Comparison of ENCODE assay signal across 26 mouse cellular contexts in the genomic region with DNA sequence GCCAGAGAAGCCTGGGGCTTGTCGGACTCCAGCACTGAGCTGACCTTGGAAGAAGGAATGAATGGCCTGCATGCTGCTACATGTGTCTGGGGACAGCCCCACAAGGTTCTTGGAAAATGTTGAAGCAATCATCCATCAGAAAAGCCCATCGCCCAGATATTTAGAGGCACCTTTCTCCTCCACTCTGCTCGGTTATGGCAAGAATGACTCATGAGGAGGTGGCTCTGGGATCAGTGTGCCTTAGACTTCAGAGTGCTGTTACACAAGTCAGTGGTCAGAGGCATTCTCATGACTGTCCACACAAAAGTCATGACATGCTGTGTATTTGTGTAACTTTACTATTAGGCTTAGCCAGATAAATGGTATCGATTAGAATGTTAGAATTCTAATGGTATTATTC. TPM values are rescaled to one million over a fixed set of nuclear protein-coding genes. Genes with fewer than 3 reads are reported as not detected.
A peak's percentile ranks its signal among the peaks of the same experiment; 100 is the strongest.
DNase-seq lines count a peak whose midpoint lies in the region; ATAC-seq lines count a peak whose summit lies in the region.
"Had no signal": no experiment of that assay in that cellular context is flagged by ENCODE, and none has a peak within 500 bp of the region (broad histone marks: within the 10 kb centered on the region; RNA-seq: fewer than 3 reads in every experiment).

No protein-coding gene starts in this region.

- DNase-seq in embryonic facial prominence, embryonic 10.5 days (ENCODE audit: low spot score) = no peak
- no peak for DNase-seq in heart, adult 11 months
- DNase-seq in 3T3-L1 (ENCODE audit: low read depth, low spot score) (peak; percentile 53), adipocyte (ENCODE audit: low spot score) (peak; percentile 33)
- DNase-seq in hindbrain, embryonic 11.5 days (ENCODE audit: low spot score) = no peak
- DNase-seq: B cell, adult 2 months; cerebellum, adult 11-12 months; cerebellum, postnatal 14 days; gastrocnemius, postnatal 10 days; kidney, adult 11 months; kidney, postnatal 4 days; lung, adult 18-20 months; lung, postnatal 10 days; thymus, adult 2 months; thymus, postnatal 4 days had no signal

- WGBS in embryonic facial prominence, embryonic 13.5 days = 61% methylated on average over 4 of the region's 4 CpGs
- whole genome bisulfite sequencing in embryonic facial prominence, embryonic 10.5 days = 75% methylated on average over 4 of the region's 4 CpGs
- 53% methylated on average over 4 of the region's 4 CpGs for WGBS in heart, embryonic 14.5 days
- WGBS in hindbrain, embryonic 11.5 days = 78% methylated on average over 4 of the region's 4 CpGs

- H3K4me1 ChIP-seq in embryonic facial prominence, embryonic 13.5 days = peaks cover 12% of the 10 kb centered on the region
- peaks cover 7% of the 10 kb centered on the region for H3K4me1 ChIP-seq in embryonic facial prominence, embryonic 10.5 days
- peaks cover 9 to 12% of the 10 kb centered on the region in 2 experiments for H3K4me1 ChIP-seq in heart, embryonic 14.5 days (ENCODE audit: control insufficient read depth in 2 of 2, insufficient read depth in 2 of 2, low read length in 2 of 2)
- no peaks in the 10 kb centered on the region for H3K4me1 ChIP-seq in hindbrain, embryonic 11.5 days (replicated peaks; ENCODE audit: control insufficient read depth, insufficient read depth, low read length)
- H3K4me1 ChIP-seq: forebrain, embryonic 13.5 days; hindbrain, embryonic 13.5 days; limb, embryonic 13.5 days had no signal

- H3K36me3 ChIP-seq in embryonic facial prominence, embryonic 13.5 days = peaks cover 14% of the 10 kb centered on the region
- H3K36me3 ChIP-seq in embryonic facial prominence, embryonic 10.5 days (replicated peaks) = peaks cover 9% of the 10 kb centered on the region
- H3K36me3 ChIP-seq in heart, embryonic 14.5 days (ENCODE audit: control insufficient read depth, insufficient read depth, low read length) = no peaks in the 10 kb centered on the region
- no peaks in the 10 kb centered on the region for H3K36me3 ChIP-seq in hindbrain, embryonic 11.5 days (ENCODE audit: control insufficient read depth, insufficient read depth, low read length)
- H3K36me3 ChIP-seq: liver, embryonic 12.5 days had no signal

- H3K9ac ChIP-seq in embryonic facial prominence, embryonic 13.5 days = no peak overlapping the region
- peak overlapping the region; percentile 31; the same call in 1 of the 2 replicates for H3K9ac ChIP-seq in heart, embryonic 14.5 days (ENCODE audit: low read length)
- H3K9ac ChIP-seq in hindbrain, embryonic 11.5 days (ENCODE audit: low read depth, low read length) = no peak overlapping the region
- H3K9ac ChIP-seq: forebrain, embryonic 13.5 days; hindbrain, embryonic 13.5 days; limb, embryonic 13.5 days; liver, embryonic 12.5 days had no signal

- no peak overlapping the region for H3K4me2 ChIP-seq in embryonic facial prominence, embryonic 13.5 days
- H3K4me2 ChIP-seq in heart, embryonic 14.5 days (ENCODE audit: low read length) = peak overlapping the region; percentile 21; the same call in 1 of the 2 replicates
- H3K4me2 ChIP-seq in hindbrain, embryonic 11.5 days (replicated peaks; ENCODE audit: low read depth, low read length) = no peak overlapping the region
- H3K4me2 ChIP-seq: forebrain, embryonic 13.5 days; hindbrain, embryonic 13.5 days; limb, embryonic 13.5 days; liver, embryonic 12.5 days; midbrain, embryonic 11.5 days had no signal

- no peaks in the 10 kb centered on the region for H3K27me3 ChIP-seq in embryonic facial prominence, embryonic 13.5 days
- H3K27me3 ChIP-seq in embryonic facial prominence, embryonic 10.5 days (replicated peaks; ENCODE audit: low read depth, poor library complexity, severe bottlenecking) = no peaks in the 10 kb centered on the region
- no peaks in the 10 kb centered on the region for H3K27me3 ChIP-seq in heart, embryonic 14.5 days (ENCODE audit: control insufficient read depth, insufficient read depth, low read length)
- H3K27me3 ChIP-seq in hindbrain, embryonic 11.5 days (ENCODE audit: control insufficient read depth, insufficient read depth, low read length) = no peaks in the 10 kb centered on the region
- H3K27me3 ChIP-seq: forebrain, embryonic 13.5 days; hindbrain, embryonic 13.5 days; limb, embryonic 13.5 days; liver, embryonic 12.5 days had no signal

- no peak overlapping the region for H3K4me3 ChIP-seq in embryonic facial prominence, embryonic 13.5 days
- no peak overlapping the region for H3K4me3 ChIP-seq in embryonic facial prominence, embryonic 10.5 days
- no peak overlapping the region for H3K4me3 ChIP-seq in heart, embryonic 14.5 days (ENCODE audit: control insufficient read depth in 1 of 2, insufficient read depth in 1 of 2, low read depth in 1 of 2, low read length in 2 of 2)
- no peak overlapping the region for H3K4me3 ChIP-seq in hindbrain, embryonic 11.5 days (ENCODE audit: low read depth, low read length)
- H3K4me3 ChIP-seq: forebrain, embryonic 13.5 days; hindbrain, embryonic 13.5 days; limb, embryonic 13.5 days; liver, embryonic 12.5 days had no signal

- H3K9me3 ChIP-seq in embryonic facial prominence, embryonic 13.5 days = no peaks in the 10 kb centered on the region
- no peaks in the 10 kb centered on the region for H3K9me3 ChIP-seq in embryonic facial prominence, embryonic 10.5 days
- no peaks in the 10 kb centered on the region for H3K9me3 ChIP-seq in heart, embryonic 14.5 days (ENCODE audit: control insufficient read depth, low read length)
- no peaks in the 10 kb centered on the region for H3K9me3 ChIP-seq in hindbrain, embryonic 11.5 days (ENCODE audit: control insufficient read depth, low read length)
- H3K9me3 ChIP-seq: forebrain, embryonic 13.5 days; hindbrain, embryonic 13.5 days; limb, embryonic 13.5 days; liver, embryonic 12.5 days had no signal

- peak overlapping the region; percentile 13; the same call in 1 of the 2 replicates for H3K27ac ChIP-seq in embryonic facial prominence, embryonic 13.5 days
- H3K27ac ChIP-seq in embryonic facial prominence, embryonic 10.5 days (replicated peaks) = no peak overlapping the region
- H3K27ac ChIP-seq in heart, embryonic 14.5 days (replicated peaks in 1 of 2; ENCODE audit: control insufficient read depth in 1 of 2, insufficient read depth in 1 of 2, low read depth in 2 of 2, low read length in 2 of 2) = peak overlapping the region; percentile 26 to 67
- H3K27ac ChIP-seq in hindbrain, embryonic 11.5 days (ENCODE audit: low read depth, low read length) = no peak overlapping the region
- H3K27ac ChIP-seq: forebrain, embryonic 13.5 days; hindbrain, embryonic 13.5 days; limb, embryonic 13.5 days; liver, embryonic 12.5 days; stomach, postnatal 0 days had no signal

- ATAC-seq in embryonic facial prominence, embryonic 13.5 days (ENCODE audit: insufficient number of reproducible peaks, insufficient read depth, low FRiP score, low TSS enrichment, low read depth) = no peak
- ATAC-seq in heart, embryonic 14.5 days (ENCODE audit: insufficient number of reproducible peaks, insufficient read depth, low FRiP score, low read depth) = no peak
- ATAC-seq in hindbrain, embryonic 11.5 days (ENCODE audit: low FRiP score) = no peak
- ATAC-seq: forebrain, embryonic 13.5 days; liver, embryonic 12.5 days had no signal

RNA-seq across cellular contexts. Expression of a gene that starts 29.3 kb away (rescaled TPM):
- polyA plus RNA-seq in embryonic facial prominence, embryonic 13.5 days (2015; fragmentation: Nextera tagmentation; extraction: Ambion mirVana) = 5.9 and 6.2 TPM in 2 replicates
- 4.5 and 4.9 TPM in 2 replicates for polyA plus RNA-seq in embryonic facial prominence, embryonic 10.5 days (2016; fragmentation: Nextera tagmentation; extraction: Ambion mirVana)
- polyA plus RNA-seq in heart, embryonic 14.5 days (2014; fragmentation: Nextera tagmentation; extraction: Ambion mirVana) = 3.8 and 4.9 TPM in 2 replicates
- 7.5 and 11.7 TPM in 2 replicates for polyA plus RNA-seq in hindbrain, embryonic 11.5 days (2014; fragmentation: Nextera tagmentation; extraction: Ambion mirVana)

RNA-seq across cellular contexts. Expression of a gene that starts 35.7 kb away (rescaled TPM):
- not detected in 2 replicates for polyA plus RNA-seq in embryonic facial prominence, embryonic 13.5 days (2015; fragmentation: Nextera tagmentation; extraction: Ambion mirVana)
- polyA plus RNA-seq in embryonic facial prominence, embryonic 10.5 days (2016; fragmentation: Nextera tagmentation; extraction: Ambion mirVana) = not detected in 2 replicates
- not detected in 2 replicates for polyA plus RNA-seq in heart, embryonic 14.5 days (2014; fragmentation: Nextera tagmentation; extraction: Ambion mirVana)
- polyA plus RNA-seq in hindbrain, embryonic 11.5 days (2014; fragmentation: Nextera tagmentation; extraction: Ambion mirVana) = not detected in 2 replicates
- polyA plus RNA-seq: embryonic facial prominence, embryonic 14.5 days; forebrain, embryonic 13.5 days; hindbrain, embryonic 13.5 days; kidney, embryonic 16.5 days; limb, embryonic 13.5 days; liver, embryonic 12.5 days; midbrain, embryonic 11.5 days; small intestine, adult 2 months; stomach, postnatal 0 days had no signal

RNA-seq across cellular contexts. Expression of a gene that starts 40.3 kb away (rescaled TPM):
- 0.66 and 0.72 TPM in 2 replicates for polyA plus RNA-seq in embryonic facial prominence, embryonic 13.5 days (2015; fragmentation: Nextera tagmentation; extraction: Ambion mirVana)
- polyA plus RNA-seq in embryonic facial prominence, embryonic 10.5 days (2016; fragmentation: Nextera tagmentation; extraction: Ambion mirVana) = 0.38 and 0.42 TPM in 2 replicates
- 0.38 and 0.57 TPM in 2 replicates for polyA plus RNA-seq in heart, embryonic 14.5 days (2014; fragmentation: Nextera tagmentation; extraction: Ambion mirVana)
- polyA plus RNA-seq in hindbrain, embryonic 11.5 days (2014; fragmentation: Nextera tagmentation; extraction: Ambion mirVana) = 0.28 and 0.57 TPM in 2 replicates
- polyA plus RNA-seq: liver, embryonic 12.5 days; small intestine, adult 2 months had no signal

Comparison
In these comparisons a context has a peak if more than half of its experiments do, and no peak if none do; other contexts are left out.
1. H3K27ac ChIP-seq: peak in embryonic facial prominence, embryonic 13.5 days (single experiment) and heart, embryonic 14.5 days (2 of 2); none in embryonic facial prominence, embryonic 10.5 days (single experiment) and hindbrain, embryonic 11.5 days (single experiment).
2. DNase-seq: peak in 3T3-L1 (single experiment) and adipocyte (single experiment); none in embryonic facial prominence, embryonic 10.5 days (single experiment), heart, adult 11 months (single experiment) and hindbrain, embryonic 11.5 days (single experiment).